Mouse (Mus musculus): ENCODE measurements around the gene Lmod3.
A peak's percentile ranks its signal among the peaks of the same experiment; 100 is the strongest.

Gene Lmod3

DNA sequence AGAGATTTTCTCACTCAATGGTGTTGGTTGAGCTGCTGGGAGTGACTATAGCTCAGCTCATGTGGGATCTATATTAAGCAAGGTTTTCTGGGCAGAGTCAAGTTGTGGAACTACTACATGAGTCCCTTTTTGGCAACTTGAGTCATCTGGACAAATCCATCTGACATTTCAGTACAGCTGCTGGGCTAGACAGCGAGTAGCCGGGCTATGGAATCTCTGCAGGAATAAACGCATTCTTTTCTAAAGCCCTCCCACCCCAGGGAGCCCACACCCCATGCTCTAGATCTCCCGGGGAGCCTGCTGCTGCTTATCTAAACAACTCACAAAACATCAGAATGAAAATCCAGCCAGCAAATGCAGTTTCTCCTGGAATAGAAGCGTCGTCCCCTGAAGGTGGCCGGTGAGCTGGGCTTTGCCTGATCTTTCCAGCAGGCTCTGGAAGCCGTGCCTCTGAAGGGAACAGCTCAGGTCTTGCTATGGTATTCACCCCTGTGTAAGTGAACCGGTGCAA is at the start of gene Lmod3:
TSS of gene Lmod3 (minus strand) at position 49 of the 511 bp plus-strand sequence.
- no peak for DNase-seq

DNA sequence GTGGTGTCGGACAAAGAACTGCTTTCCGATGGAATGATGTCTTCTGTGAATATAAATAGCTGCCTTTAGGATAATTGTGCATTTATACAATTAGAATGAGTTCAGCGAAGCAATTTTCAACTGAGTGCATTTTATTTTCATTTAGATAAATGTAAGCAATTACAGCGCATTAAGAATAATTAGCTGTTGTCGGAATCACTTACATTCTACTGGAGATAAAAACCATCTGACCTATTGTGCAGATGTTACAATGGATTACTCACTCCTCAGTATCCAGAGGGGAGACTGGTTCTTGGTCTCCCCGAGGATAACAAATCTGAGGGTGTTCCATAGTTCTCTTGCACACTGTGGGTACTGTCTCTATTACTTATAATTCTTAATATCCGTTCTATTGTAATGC is 49.7 kb upstream of the Lmod3 start:
- no peak for DNase-seq

DNA sequence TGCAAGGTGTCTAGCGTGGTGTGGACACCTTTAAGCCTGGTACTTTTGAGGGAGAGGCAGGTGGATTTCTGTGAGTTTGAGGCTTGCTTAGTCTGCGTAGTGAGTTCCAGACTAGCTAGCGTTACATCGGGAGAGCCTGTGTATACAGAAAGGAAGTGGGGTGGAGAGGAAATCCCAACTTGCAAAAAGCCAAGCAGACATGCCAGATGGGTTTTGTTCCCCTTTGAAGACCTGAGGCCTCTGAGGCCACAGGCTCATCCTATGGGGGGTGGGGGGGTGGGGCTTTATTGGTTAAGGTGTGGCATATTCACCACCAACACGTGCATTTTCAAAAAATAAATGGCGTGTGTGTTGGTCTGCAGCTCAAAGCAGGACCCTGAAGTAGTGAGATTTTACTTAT is 48.1 kb upstream of the Lmod3 start:
- DNase-seq: no peak

DNA sequence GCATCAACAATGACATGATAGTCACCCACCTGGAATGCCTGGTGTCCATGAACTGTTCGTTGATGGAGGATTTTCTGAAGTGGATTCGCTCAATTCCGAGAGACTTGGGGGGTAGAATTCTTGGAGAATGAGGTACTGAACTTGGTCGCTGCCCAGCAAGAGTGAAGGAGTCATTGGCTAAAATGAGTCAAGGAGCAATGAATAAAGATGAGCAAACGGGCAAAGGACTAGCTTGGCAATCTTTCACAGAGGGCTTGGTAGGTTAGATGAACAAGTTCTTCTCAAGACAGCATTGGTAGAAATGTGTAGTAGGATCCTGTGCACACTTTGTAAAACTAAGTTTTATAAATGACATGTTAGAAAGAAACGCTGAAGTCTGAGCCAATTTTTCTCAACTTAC is 47.6 kb upstream of the Lmod3 start:
- DNase-seq: no peak

GRCm38 (mm10) chr6:97297151-97297550 is 44.6 kb upstream of the Lmod3 start:
- no peak for DNase-seq

- DNase-seq: no peak
Measured at GRCm38 (mm10) chr6:97295866-97296527, 43.4 kb upstream of the Lmod3 start.

GRCm38 (mm10) chr6:97295416-97295815 is 42.9 kb upstream of the Lmod3 start:
- DNase-seq: no peak

DNA sequence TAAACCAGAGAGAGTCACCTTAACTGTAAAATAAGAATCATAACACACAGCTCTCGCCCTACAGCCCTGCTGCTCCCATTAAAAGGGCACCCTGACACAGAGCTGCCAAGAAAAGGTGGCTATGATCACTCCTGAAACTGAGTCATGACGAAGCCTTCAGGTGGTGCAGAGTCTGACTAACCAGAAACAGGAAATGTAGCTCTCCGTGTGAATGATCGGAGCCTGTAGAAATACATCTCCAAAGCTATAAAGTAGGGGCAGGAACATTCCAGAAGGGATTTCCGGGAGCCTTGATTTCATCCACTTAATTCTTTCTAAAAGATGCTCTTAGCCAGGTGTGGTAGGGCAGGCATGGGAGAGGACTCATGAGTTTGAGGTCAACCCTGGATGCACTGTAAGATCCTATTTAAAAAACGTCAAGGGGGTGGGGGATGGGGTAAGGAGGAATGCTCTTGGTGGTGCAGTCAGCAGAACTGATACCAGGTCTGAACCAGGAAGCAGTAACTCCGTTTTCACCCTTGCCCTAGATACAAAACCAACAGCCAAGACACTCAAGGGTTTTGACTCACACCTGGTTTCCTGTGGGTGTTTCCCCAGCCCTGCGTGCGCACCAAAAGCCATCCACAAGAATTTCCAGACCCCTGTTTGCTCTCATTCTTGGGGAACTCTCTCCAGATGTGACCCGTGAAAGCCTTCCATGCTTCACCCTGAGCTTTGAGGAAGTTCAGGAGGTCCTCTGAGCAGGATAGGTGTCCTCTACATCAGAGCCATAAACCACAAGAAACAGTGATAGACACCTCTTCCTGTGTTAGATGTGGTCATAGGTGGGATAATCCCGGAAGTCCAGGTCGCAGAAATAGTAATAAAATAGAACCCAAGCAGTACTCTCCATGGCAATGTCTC is 41.4 kb upstream of the Lmod3 start:
- DNase-seq: no peak

DNA sequence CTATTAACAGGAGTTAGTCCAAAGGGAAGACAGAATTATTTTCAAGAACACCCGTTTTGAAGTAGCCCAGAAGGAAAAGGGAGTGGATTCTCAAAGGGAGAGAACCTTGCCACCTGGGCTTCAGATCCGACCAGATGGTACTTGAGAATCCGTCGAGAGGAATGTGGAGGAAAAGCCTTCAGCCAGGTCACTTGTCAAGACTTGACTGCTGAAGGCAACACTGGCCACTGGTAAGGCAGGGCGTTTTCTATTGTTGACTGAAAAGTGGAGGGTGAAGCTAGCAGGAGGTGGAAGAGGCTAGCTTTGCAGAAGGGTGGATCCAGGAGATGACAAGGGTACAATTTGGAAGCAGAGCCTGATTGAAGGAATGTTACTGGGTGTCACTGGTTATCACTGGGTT is 40.3 kb upstream of the Lmod3 start:
- DNase-seq: no peak

GRCm38 (mm10) chr6:97292096-97292495 is 39.5 kb upstream of the Lmod3 start:
- no peak for DNase-seq

- DNase-seq: no peak
Measured at GRCm38 (mm10) chr6:97291159-97291908, 38.8 kb upstream of the Lmod3 start.

DNA sequence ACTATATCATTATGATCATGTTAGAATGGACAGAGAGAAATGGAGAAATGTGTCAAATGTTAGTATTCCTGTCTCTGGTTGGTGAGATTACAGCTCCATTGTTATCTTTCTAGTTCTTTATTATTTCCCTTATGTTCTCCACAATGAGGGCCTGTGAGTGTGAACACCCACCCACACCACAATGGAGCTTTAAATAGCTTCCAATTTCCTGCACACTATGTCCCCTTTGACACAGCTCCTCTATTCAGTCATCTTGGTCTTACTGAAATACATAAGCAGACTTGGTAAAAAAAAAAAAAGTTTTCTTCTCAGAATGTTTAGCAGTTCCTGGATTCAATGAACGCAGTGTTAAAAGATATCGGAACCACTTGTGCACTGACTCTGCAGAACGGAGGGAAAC is 38.1 kb upstream of the Lmod3 start:
- DNase-seq: no peak

DNA sequence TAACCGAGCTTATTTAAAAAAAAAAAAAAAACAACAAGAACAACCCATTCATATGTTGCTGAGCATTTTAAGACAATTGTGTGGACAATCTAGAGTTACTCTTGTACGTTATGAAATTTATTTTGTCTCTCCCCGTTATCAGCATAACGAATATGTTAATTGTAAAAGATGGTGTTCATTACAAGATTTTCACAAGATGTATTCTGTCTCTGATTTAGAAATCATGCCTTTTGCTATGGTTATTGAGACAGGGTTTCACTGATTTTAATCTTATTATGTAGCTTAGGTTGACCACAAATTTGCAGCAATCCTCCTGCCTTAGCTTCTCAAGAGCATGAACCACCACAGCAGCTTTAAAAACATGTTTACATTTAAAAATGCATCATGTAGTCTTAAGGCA is 37.3 kb upstream of the Lmod3 start:
- DNase-seq: no peak

DNA sequence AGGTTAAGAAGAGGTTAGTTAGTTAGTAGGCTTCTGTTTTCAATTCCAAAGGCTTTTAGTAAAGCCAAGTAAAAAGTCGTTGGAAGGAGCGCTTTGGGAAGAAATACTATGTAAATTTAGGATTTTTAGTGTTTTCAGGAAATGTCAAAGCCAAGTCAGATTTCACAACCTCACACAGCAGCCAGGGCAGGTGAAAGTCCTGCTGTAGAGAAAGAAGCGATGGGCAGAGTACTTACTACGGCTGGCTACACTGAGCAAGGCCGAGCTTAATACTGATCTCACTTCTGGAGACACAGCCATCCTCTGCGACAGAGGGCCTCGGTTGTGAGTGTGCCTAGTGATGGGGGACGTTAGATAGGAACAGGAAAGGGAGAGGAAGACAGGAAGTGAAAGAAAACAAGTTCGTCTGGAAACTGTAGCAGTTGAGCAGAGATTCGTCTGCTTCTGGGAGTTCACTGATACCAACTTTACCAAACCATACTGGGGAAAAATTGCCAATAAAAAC is 36.8 kb upstream of the Lmod3 start:
- no peak for DNase-seq

DNA sequence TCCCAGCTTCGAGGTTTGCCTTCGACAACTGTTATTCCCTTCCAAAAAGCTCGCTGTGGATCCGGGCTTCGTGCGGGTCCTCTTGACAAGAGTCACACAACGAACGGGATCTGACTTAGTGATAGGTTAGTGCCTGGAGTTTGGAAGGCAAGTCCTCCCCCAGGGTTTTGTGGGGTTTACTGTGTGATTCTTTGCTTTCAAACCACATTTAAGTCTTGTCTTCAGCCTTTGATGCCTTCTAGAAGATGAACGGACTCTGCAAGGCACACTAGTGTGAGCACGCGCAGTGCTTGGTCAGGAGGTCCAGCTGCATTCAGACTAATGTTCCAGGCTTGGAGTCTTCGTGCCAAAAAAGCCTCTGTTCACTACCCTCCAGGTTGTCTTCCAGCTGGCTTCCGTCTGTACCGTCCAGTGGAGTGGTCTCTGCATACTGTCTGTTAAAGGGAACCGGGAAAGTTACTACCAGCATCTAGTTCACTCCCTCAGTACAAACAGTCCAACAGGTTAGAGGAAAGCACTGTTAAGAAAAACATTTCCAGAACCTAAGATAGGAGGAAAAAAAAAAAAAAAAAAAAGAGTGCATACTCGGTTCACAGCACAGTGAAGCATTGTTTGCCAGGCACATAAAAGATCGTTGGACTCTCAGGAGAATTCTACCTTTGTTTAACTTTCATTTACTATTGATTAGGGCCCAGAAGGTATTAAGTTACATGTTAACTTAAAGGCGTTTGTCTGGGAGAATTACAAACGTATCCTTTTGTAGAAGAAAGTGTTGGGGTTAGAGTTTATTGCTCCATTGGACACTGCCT is 35.7 kb upstream of the Lmod3 start:
- DNase-seq: no peak

- DNase-seq: no peak
Measured at GRCm38 (mm10) chr6:97286332-97286731, 33.8 kb upstream of the Lmod3 start.

GRCm38 (mm10) chr6:97283676-97284075 is 31.1 kb upstream of the Lmod3 start:
- DNase-seq: no peak

GRCm38 (mm10) chr6:97278878-97279277 is 26.3 kb upstream of the Lmod3 start:
- DNase-seq: no peak

DNA sequence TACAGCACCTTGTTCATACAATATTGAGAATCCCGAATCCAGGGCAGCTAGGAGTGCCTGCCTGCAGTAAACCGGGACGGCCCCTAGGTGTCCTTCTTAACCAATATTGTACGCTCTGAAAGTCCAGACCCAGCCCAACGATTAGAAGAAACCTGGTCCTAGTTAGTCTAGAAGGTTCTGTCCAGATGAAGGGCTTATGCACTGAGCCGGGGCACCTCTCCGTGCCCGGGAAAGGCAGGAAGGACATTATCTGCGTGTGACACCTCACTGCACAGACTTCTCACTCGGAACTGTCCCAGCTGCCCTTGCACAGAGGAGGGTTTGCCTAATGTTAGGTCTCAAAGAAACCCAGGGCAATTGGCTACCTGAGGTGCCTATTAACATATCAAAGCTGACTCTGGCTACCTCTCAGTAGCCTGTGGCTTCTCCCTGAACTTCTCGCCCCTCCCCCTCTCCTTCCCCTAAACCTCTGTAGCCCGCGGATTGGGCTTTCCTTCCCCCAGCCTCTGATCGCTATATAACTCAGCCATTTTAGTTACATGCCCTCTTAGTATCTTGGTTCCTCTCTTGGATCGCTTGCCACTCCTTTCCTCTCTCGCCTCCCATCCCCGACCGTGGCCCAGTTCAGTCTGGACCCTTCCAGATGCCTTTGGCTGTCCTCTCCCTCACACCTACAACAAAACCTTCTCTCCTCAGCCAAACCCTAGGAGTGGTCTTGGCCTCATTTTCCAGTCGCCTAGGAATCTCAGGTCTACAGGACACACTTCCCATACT is 25.6 kb upstream of the Lmod3 start:
- DNase-seq: peak; percentile 87

DNA sequence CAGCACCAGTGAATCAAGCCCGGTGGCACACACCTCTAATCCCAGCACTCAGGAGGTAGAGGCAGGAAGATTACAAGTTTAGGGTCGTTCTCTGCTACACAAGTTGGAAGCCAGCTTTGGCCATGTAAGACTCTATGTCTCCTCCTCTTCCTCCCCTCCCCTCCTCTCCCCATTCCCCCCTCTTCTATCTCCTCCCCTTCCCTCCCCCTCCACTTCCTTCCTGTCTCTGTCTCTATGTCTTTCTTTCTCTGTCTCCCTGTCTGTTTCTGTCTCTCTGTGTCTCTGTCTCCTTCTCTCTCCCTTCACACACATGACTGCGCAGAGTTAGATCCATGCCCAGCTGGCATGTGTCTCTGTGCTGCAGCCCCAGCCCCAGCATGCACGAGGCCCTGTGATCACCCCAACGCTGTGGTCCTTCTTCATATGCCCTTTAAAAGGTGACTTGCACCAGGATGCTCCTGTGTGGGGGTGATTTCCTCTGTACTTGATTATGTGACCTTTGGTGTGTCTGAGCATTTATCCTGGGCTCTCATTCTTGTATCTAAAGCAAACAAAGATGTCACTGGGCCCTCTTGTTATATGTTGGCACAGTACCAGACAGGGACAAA is 24.4 kb upstream of the Lmod3 start:
- DNase-seq: no peak

DNA sequence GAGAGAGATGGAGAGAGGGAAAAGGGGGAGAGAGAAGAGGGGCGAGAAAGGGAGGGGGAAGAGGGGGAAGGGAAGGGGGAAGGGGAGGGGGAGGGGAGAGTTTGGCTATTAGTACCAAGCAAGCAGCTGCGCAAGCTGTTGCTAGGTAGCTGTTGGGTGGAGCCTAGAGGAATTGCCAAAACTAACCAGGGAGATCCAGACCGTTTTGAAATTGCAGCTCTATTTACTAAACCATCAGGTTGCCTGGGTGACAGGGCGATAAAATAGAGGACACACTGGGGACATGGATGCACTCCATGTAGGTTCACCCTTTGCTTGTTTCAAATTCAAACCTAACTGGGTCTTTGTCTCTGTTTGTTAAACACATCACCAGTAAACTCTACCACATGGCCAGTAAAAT is 23.8 kb upstream of the Lmod3 start:
- no peak for DNase-seq

Data from embryo, embryonic 11 days (tissue).